Comparison of ENCODE assay signal across 17 mouse cellular contexts in the genomic region with DNA sequence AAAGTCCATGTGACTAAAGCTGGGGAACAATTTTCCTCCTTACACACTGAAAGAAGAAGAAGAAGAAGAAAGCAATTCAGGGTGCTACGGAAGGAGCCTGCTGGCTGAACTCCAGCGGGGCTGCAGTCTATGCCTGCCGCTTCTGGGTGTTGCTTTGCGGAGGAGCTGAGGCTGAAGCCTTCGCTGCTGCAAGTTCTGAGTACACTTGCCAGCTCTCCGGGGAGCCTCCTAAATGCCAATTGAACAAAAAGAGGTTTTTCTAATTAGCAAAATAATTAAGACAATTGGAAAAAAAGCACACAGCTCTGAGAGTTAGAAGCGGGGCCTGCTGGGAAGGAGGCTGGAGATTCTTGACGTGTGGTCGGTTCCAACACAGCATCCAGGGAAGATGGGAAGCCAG.
DNase-seq lines count a peak whose midpoint lies in the region; ATAC-seq lines count a peak whose summit lies in the region.
"Had no signal": no experiment of that assay in that cellular context is flagged by ENCODE, and none has a peak within 500 bp of the region (broad histone marks: within the 10 kb centered on the region; RNA-seq: fewer than 3 reads in every experiment).

No protein-coding gene starts in this region.

- H3K4me3 ChIP-seq in forebrain, embryonic 16.5 days (replicated peaks; ENCODE audit: low read length) = no peak overlapping the region
- H3K4me3 ChIP-seq in forebrain, embryonic 13.5 days = no peak overlapping the region
- no peak overlapping the region for H3K4me3 ChIP-seq in midbrain, embryonic 11.5 days (ENCODE audit: low read depth, low read length)
- no peak overlapping the region for H3K4me3 ChIP-seq in midbrain, embryonic 10.5 days
- H3K4me3 ChIP-seq: hindbrain, embryonic 10.5 days; kidney, embryonic 15.5 days; midbrain, embryonic 15.5 days; neural tube, embryonic 12.5 days had no signal

- no peaks in the 10 kb centered on the region for H3K36me3 ChIP-seq in forebrain, embryonic 16.5 days (ENCODE audit: control insufficient read depth, insufficient read depth)
- no peaks in the 10 kb centered on the region for H3K36me3 ChIP-seq in forebrain, embryonic 13.5 days (ENCODE audit: poor library complexity, severe bottlenecking)
- no peaks in the 10 kb centered on the region for H3K36me3 ChIP-seq in midbrain, embryonic 11.5 days (ENCODE audit: control insufficient read depth, insufficient read depth, low read length)
- H3K36me3 ChIP-seq in midbrain, embryonic 10.5 days = no peaks in the 10 kb centered on the region
- H3K36me3 ChIP-seq: hindbrain, embryonic 10.5 days; kidney, embryonic 15.5 days; midbrain, embryonic 15.5 days; neural tube, embryonic 12.5 days had no signal

- H3K27me3 ChIP-seq in forebrain, embryonic 16.5 days (replicated peaks; ENCODE audit: control insufficient read depth, insufficient read depth, low read length) = no peaks in the 10 kb centered on the region
- no peaks in the 10 kb centered on the region for H3K27me3 ChIP-seq in forebrain, embryonic 13.5 days
- no peaks in the 10 kb centered on the region for H3K27me3 ChIP-seq in midbrain, embryonic 11.5 days (ENCODE audit: control insufficient read depth, insufficient read depth, low read length)
- no peaks in the 10 kb centered on the region for H3K27me3 ChIP-seq in midbrain, embryonic 10.5 days (ENCODE audit: low read depth, poor library complexity, severe bottlenecking)
- H3K27me3 ChIP-seq: CH12.LX; kidney, embryonic 15.5 days; midbrain, embryonic 15.5 days; neural tube, embryonic 12.5 days had no signal

- 17% methylated on average over 9 of the region's 9 CpGs for WGBS in forebrain, embryonic 16.5 days
- WGBS in forebrain, embryonic 13.5 days = 29% methylated on average over 9 of the region's 9 CpGs
- 56% methylated on average over 9 of the region's 9 CpGs for WGBS in midbrain, embryonic 11.5 days
- WGBS in midbrain, embryonic 10.5 days = 49% methylated on average over 9 of the region's 9 CpGs

- H3K4me1 ChIP-seq in forebrain, embryonic 16.5 days (replicated peaks; ENCODE audit: control insufficient read depth, insufficient read depth, low read length) = peaks cover 4% of the 10 kb centered on the region; the same call in 1 of the 2 replicates
- H3K4me1 ChIP-seq in forebrain, embryonic 13.5 days = no peaks in the 10 kb centered on the region
- H3K4me1 ChIP-seq in midbrain, embryonic 11.5 days (ENCODE audit: control insufficient read depth, insufficient read depth, low read length) = no peaks in the 10 kb centered on the region
- no peaks in the 10 kb centered on the region for H3K4me1 ChIP-seq in midbrain, embryonic 10.5 days
- H3K4me1 ChIP-seq: hindbrain, embryonic 10.5 days; kidney, embryonic 15.5 days; midbrain, embryonic 15.5 days; neural tube, embryonic 12.5 days had no signal

- peak; percentile 40; the same call in 1 of the 2 replicates for ATAC-seq in forebrain, embryonic 16.5 days
- ATAC-seq in forebrain, embryonic 13.5 days = no peak
- no peak for ATAC-seq in midbrain, embryonic 11.5 days (ENCODE audit: low FRiP score)
- no peak for ATAC-seq in megakaryocyte-erythroid progenitor cell, adult 5-6 weeks (replicated peaks; ENCODE audit: low FRiP score, low TSS enrichment, poor library complexity, severe bottlenecking)
- ATAC-seq: midbrain, embryonic 15.5 days had no signal

- no peak overlapping the region for H3K4me2 ChIP-seq in forebrain, embryonic 16.5 days (ENCODE audit: low read length)
- no peak overlapping the region for H3K4me2 ChIP-seq in forebrain, embryonic 13.5 days
- no peak overlapping the region for H3K4me2 ChIP-seq in midbrain, embryonic 11.5 days
- H3K4me2 ChIP-seq: kidney, embryonic 15.5 days; midbrain, embryonic 15.5 days; neural tube, embryonic 12.5 days had no signal

- DNase-seq in midbrain, embryonic 11.5 days (ENCODE audit: low spot score, missing footprints) = peak; percentile 31
- DNase-seq in midbrain, embryonic 10.5 days (ENCODE audit: low spot score) = no peak
- DNase-seq in left cerebral cortex, adult 9 months (ENCODE audit: low spot score in 2 of 2) = peak; percentile 13 to 40
- DNase-seq in right cerebral cortex, postnatal 4 days = peak; percentile 34
- DNase-seq in ovary, postnatal 10 days (ENCODE audit: low spot score) = no peak
- DNase-seq: cerebellum, adult 8-10 months; embryo, embryonic 11 days; lung, postnatal 36 days had no signal

- no peak overlapping the region for H3K27ac ChIP-seq in forebrain, embryonic 16.5 days (ENCODE audit: low read length)
- H3K27ac ChIP-seq in forebrain, embryonic 13.5 days = no peak overlapping the region
- H3K27ac ChIP-seq in midbrain, embryonic 11.5 days (ENCODE audit: low read depth, low read length) = no peak overlapping the region
- H3K27ac ChIP-seq in midbrain, embryonic 10.5 days (replicated peaks) = no peak overlapping the region
- H3K27ac ChIP-seq: hindbrain, embryonic 10.5 days; kidney, embryonic 15.5 days; midbrain, embryonic 15.5 days; neural tube, embryonic 12.5 days; stomach, postnatal 0 days had no signal

- H3K9me3 ChIP-seq in forebrain, embryonic 16.5 days (ENCODE audit: control insufficient read depth, low read length) = no peaks in the 10 kb centered on the region
- H3K9me3 ChIP-seq in forebrain, embryonic 13.5 days (replicated peaks) = no peaks in the 10 kb centered on the region
- no peaks in the 10 kb centered on the region for H3K9me3 ChIP-seq in midbrain, embryonic 11.5 days (ENCODE audit: control insufficient read depth, low read length)
- H3K9me3 ChIP-seq in midbrain, embryonic 10.5 days (replicated peaks) = no peaks in the 10 kb centered on the region
- H3K9me3 ChIP-seq: hindbrain, embryonic 10.5 days; kidney, embryonic 15.5 days; midbrain, embryonic 15.5 days; neural tube, embryonic 12.5 days had no signal

- H3K9ac ChIP-seq in forebrain, embryonic 16.5 days (replicated peaks; ENCODE audit: low read depth, low read length) = no peak overlapping the region
- H3K9ac ChIP-seq in forebrain, embryonic 13.5 days = no peak overlapping the region
- no peak overlapping the region for H3K9ac ChIP-seq in midbrain, embryonic 11.5 days (ENCODE audit: low read length)
- H3K9ac ChIP-seq: kidney, embryonic 15.5 days; midbrain, embryonic 15.5 days; neural tube, embryonic 12.5 days had no signal

Comparison
In these comparisons a context has a peak if more than half of its experiments do, and no peak if none do; other contexts are left out.
1. DNase-seq: peak in midbrain, embryonic 11.5 days (single experiment), left cerebral cortex, adult 9 months (2 of 2) and right cerebral cortex, postnatal 4 days (single experiment); none in midbrain, embryonic 10.5 days (single experiment) and ovary, postnatal 10 days (single experiment).